Mouse (Mus musculus) heart, embryonic 12.5 days (tissue): ENCODE results near the gene Fam184a. TPM values are rescaled to one million over a fixed set of nuclear protein-coding genes. Genes with fewer than 3 reads are reported as not detected.

ENCODE experiments used
- ATAC-seq: fragments of 200-750 bp; cut with Nextera tagmentation; 2 replicates; pipeline ENCODE4 v1.8.0; 2017; ENCODE audit warnings: moderate TSS enrichment, moderate library complexity; ENCODE audit not compliant: insufficient number of reproducible peaks, low FRiP score
- H3K27ac ChIP-seq: fragments of 300-500 bp; sonication (generic); 2 replicates; pipeline ENCODE4 v1.5.1; 2016; ENCODE audit warnings: mild to moderate bottlenecking, moderate library complexity; ENCODE audit not compliant: poor library complexity, severe bottlenecking
- H3K27me3 ChIP-seq: fragments of 300-500 bp; sonication (generic); replicated peaks from 2 replicates; pipeline ENCODE4 v1.6.1; 2016; ENCODE audit warnings: mild to moderate bottlenecking, moderate library complexity
- H3K36me3 ChIP-seq: fragments of 300-500 bp; sonication (generic); 2 replicates; pipeline ENCODE4 v1.6.1; 2016; ENCODE audit warnings: mild to moderate bottlenecking, moderate library complexity
- H3K4me1 ChIP-seq: fragments of 300-500 bp; sonication (generic); replicated peaks from 2 replicates; pipeline ENCODE4 v1.6.1; 2016; ENCODE audit warnings: mild to moderate bottlenecking
- H3K4me2 ChIP-seq: fragments of 300-500 bp; sonication (generic); 2 replicates; pipeline ENCODE4 v1.6.1; 2016; ENCODE audit warnings: mild to moderate bottlenecking, moderate library complexity
- H3K4me3 ChIP-seq: fragments of 300-500 bp; sonication (generic); 2 replicates; pipeline ENCODE4 v1.5.1; 2016; ENCODE audit warnings: mild to moderate bottlenecking
- H3K9ac ChIP-seq: fragments of 300-500 bp; sonication (generic); 2 replicates; pipeline ENCODE4 v1.6.1; 2016; ENCODE audit warnings: mild to moderate bottlenecking, moderate library complexity
- H3K9me3 ChIP-seq: fragments of 300-500 bp; sonication (generic); replicated peaks from 2 replicates; pipeline ENCODE4 v1.6.1; 2016; ENCODE audit warnings: mild to moderate bottlenecking, moderate library complexity
- WGBS: fragments of 180-500 bp; shearing (Covaris S2); methylation state at CpG from one replicate; pipeline ENCODE4 v1.1.7; 2016; 5-methylcytosine and 5-hydroxymethylcytosine counted together
- polyA plus RNA-seq: library from polyadenylated mRNA; unstranded; fragments of >200 nt; fragmentation: Nextera tagmentation; extraction: Ambion mirVana; gene quantifications from 2 replicates; pipeline ENCODE4 v1.2.1, GENCODE M21; 2016

Gene Fam184a
- polyA plus RNA-seq, 1 experiment from 2014 or later: 4.3 TPM

- H3K4me2 ChIP-seq: no peak overlapping the region
- H3K36me3 ChIP-seq: no peaks in the 10 kb centered on the region
- H3K27ac ChIP-seq: no peak overlapping the region
- peaks cover 11% of the 10 kb centered on the region for H3K4me1 ChIP-seq
- peaks cover 12% of the 10 kb centered on the region; the same call in 1 of the 2 replicates for H3K27me3 ChIP-seq
- H3K4me3 ChIP-seq: no peak overlapping the region
- no peaks in the 10 kb centered on the region for H3K9me3 ChIP-seq
- 65% methylated on average over 6 of the region's 6 CpGs for WGBS
- H3K9ac ChIP-seq: no peak overlapping the region
- no peak for ATAC-seq
These were observed 4.9 kb downstream of the Fam184a start for GRCm38 (mm10) chr10:53746039-53746438.

- ATAC-seq: no peak
- Histone ChIP-seq H3K27ac (no peak overlapping the region), H3K4me3 (no peak overlapping the region), H3K4me2 (no peak overlapping the region), H3K9ac (no peak overlapping the region), H3K9me3 (no peaks in the 10 kb centered on the region), H3K27me3 (peaks cover 3% of the 10 kb centered on the region; the same call in 1 of the 2 replicates), H3K4me1 (peaks cover 11% of the 10 kb centered on the region), H3K36me3 (no peaks in the 10 kb centered on the region)
- WGBS: 79% methylated on average over 5 of the region's 5 CpGs
These were observed 8.0 kb downstream of the Fam184a start for GRCm38 (mm10) chr10:53742961-53743360.

- Histone ChIP-seq H3K4me3 (no peak overlapping the region), H3K4me1 (no peaks in the 10 kb centered on the region), H3K4me2 (no peak overlapping the region), H3K36me3 (no peaks in the 10 kb centered on the region), H3K27me3 (peaks cover 3% of the 10 kb centered on the region; the same call in 1 of the 2 replicates), H3K27ac (no peak overlapping the region), H3K9ac (no peak overlapping the region), H3K9me3 (no peaks in the 10 kb centered on the region; the same call in 1 of the 2 replicates)
- ATAC-seq: no peak
These were observed 10.9 kb downstream of the Fam184a start for GRCm38 (mm10) chr10:53740014-53740413.

- H3K9ac ChIP-seq: no peak overlapping the region
- WGBS: 83% methylated on average over 8 of the region's 8 CpGs
These were observed 12.1 kb downstream of the Fam184a start for GRCm38 (mm10) chr10:53738842-53739241.

DNA sequence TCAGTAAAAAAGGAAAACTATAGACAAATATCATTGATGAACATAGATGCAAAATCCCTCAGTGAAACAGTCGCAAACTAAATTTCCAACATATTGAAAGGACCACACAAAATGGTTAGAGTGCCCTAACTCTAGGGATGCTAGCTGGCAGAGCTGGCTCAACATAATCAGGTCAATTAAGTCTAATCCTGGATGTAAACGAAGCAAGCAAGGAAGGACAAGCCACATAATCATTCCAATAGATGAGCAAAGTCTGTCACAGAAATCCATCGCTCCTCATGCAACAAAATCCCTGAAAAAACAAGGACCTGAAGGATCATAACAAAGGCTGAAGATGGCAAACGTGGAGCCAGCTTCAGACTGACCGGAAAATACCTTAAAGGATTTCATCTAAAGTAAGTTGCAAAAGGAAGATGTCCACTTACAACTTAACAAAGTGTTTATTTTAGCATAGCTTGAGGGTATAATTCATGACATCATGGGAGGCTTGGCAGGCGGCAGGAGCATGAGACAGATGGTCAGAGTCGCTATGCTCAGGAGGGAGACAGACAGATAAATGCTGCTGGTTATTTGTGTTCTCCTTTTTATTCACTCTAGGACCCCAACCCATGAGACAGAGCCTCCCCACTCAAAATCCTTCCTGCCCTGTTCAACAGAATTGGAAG, 15.6 kb downstream of the Fam184a start:
- Histone ChIP-seq H3K4me2 (no peak overlapping the region), H3K9me3 (no peaks in the 10 kb centered on the region; the same call in 1 of the 2 replicates), H3K36me3 (no peaks in the 10 kb centered on the region), H3K27ac (no peak overlapping the region), H3K27me3 (no peaks in the 10 kb centered on the region), H3K4me3 (no peak overlapping the region), H3K4me1 (no peaks in the 10 kb centered on the region), H3K9ac (no peak overlapping the region)
- 67% methylated on average over 7 of the region's 7 CpGs for WGBS
- ATAC-seq: no peak

More at GRCm38 (mm10) chr10:53738842-53739241, 12.1 kb downstream of the Fam184a start:
- Histone ChIP-seq H3K36me3 (no peaks in the 10 kb centered on the region), H3K4me1 (no peaks in the 10 kb centered on the region), H3K27me3 (no peaks in the 10 kb centered on the region), H3K4me3 (no peak overlapping the region), H3K4me2 (no peak overlapping the region), H3K9me3 (no peaks in the 10 kb centered on the region; the same call in 1 of the 2 replicates), H3K27ac (no peak overlapping the region)
- ATAC-seq: no peak

DNA sequence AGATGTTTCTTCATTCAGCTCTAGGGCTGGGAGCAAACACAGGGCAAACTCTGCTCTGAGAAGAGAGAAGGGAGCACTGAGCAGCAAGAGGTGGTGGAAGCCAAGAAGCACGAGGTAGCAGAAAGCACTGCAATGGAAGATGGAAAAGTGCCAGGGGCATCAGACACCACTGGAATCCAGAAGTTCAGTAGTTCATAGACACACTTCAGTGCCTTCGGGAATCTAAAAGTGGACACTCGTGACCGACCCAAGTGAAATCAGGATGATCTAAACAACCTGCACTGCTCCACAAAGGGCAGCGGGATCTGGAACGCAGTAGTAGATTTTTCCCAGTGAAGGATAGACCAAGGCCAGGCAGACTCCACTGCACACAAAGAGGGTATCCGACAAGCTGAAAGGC, 18.6 kb downstream of the Fam184a start:
- H3K27ac ChIP-seq: no peak overlapping the region

DNA sequence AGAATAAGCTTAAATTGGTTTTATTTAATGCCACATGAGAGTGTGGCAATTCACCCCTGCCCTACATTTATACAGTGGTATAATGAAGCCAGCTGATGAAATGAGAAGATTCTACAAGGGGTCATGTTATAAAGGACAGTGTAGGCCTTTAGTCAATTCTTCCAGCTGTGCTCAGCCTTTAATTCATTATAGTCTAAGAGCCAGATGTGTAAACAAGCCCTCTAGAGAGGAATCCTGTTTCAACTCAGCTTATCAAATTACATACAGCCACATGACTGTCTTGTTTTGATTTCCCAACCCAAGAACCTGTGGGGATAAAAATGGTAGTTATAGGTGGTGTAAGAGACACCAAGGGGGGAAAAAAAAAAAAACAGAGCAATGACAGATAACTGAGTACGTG, 22.0 kb downstream of the Fam184a start:
- WGBS: 13% methylated on average over 1 of the region's 1 CpGs
- Histone ChIP-seq H3K4me3 (no peak overlapping the region), H3K4me2 (no peak overlapping the region), H3K9me3 (no peaks in the 10 kb centered on the region), H3K9ac (no peak overlapping the region), H3K27ac (no peak overlapping the region), H3K36me3 (no peaks in the 10 kb centered on the region), H3K27me3 (no peaks in the 10 kb centered on the region), H3K4me1 (peaks cover 5% of the 10 kb centered on the region)
- no peak for ATAC-seq

More for the DNA sequence above, 18.6 kb downstream of the Fam184a start:
- no peak overlapping the region for H3K4me2 ChIP-seq
- H3K9ac ChIP-seq: no peak overlapping the region
- 88% methylated on average over 7 of the region's 7 CpGs for WGBS
- H3K9me3 ChIP-seq: no peaks in the 10 kb centered on the region; the same call in 1 of the 2 replicates
- H3K27me3 ChIP-seq: no peaks in the 10 kb centered on the region
- H3K36me3 ChIP-seq: no peaks in the 10 kb centered on the region
- ATAC-seq: no peak
- no peak overlapping the region for H3K4me3 ChIP-seq
- H3K4me1 ChIP-seq: peaks cover 5% of the 10 kb centered on the region

DNA sequence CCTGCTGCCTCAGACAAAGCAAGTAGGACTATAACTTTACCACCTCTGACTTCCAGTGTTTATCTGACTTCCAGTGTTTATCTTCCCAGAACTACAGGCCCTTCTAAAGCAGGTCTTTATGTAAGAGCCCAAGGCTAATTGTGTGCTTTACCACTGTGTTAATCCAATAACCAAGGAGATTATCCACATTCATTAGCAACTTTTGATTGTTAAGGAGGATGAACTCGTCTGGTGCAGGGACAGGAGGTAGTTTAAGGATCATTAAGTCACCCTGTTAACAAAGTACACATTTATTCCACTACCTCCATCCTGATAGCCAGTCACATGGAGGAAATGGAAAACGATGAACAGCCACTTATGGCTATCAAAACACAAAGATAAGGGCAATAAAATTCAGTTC, 25.6 kb downstream of the Fam184a start:
- H3K9me3 ChIP-seq: no peaks in the 10 kb centered on the region
- 22% methylated on average over 2 of the region's 2 CpGs for WGBS
- no peaks in the 10 kb centered on the region for H3K27me3 ChIP-seq
- no peaks in the 10 kb centered on the region for H3K36me3 ChIP-seq
- H3K9ac ChIP-seq: no peak overlapping the region
- ATAC-seq: no peak
- no peak overlapping the region for H3K4me3 ChIP-seq
- no peak overlapping the region for H3K27ac ChIP-seq
- H3K4me2 ChIP-seq: no peak overlapping the region
- H3K4me1 ChIP-seq: peaks cover 5% of the 10 kb centered on the region

DNA sequence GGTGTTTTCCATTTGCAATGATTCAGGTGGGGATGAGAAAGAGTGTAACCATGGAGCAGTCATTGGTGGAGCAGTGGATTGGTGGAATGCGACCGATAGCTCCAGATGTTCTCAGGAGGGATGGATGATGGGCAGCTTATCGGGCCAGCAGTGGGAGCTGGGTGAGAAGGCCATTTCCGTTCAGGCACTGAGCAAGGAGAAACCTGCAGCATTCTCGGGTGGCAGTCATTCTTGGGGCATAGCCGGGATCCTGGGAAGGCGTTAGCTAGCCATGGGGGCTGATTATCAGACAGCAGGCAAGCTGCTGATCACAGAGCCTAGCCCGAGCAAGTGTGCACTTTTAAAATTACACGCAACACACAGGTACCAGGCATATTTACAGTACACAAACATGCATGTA, 46.4 kb downstream of the Fam184a start:
- H3K4me3 ChIP-seq: no peak overlapping the region
- WGBS: 83% methylated on average over 9 of the region's 9 CpGs
- ATAC-seq: no peak
- H3K4me2 ChIP-seq: no peak overlapping the region
- H3K9me3 ChIP-seq: peaks cover 3% of the 10 kb centered on the region; the same call in 1 of the 2 replicates
- no peak overlapping the region for H3K27ac ChIP-seq
- H3K9ac ChIP-seq: no peak overlapping the region
- no peaks in the 10 kb centered on the region for H3K36me3 ChIP-seq
- H3K4me1 ChIP-seq: no peaks in the 10 kb centered on the region
- H3K27me3 ChIP-seq: no peaks in the 10 kb centered on the region

GRCm38 (mm10) chr10:53698531-53698930, 52.4 kb downstream of the Fam184a start:
- no peak overlapping the region for H3K9ac ChIP-seq
- H3K9me3 ChIP-seq: no peaks in the 10 kb centered on the region
- 81% methylated on average over 10 of the region's 10 CpGs for WGBS
- no peak overlapping the region for H3K4me3 ChIP-seq
- H3K27me3 ChIP-seq: no peaks in the 10 kb centered on the region
- ATAC-seq: no peak
- H3K4me2 ChIP-seq: no peak overlapping the region
- H3K27ac ChIP-seq: no peak overlapping the region
- no peaks in the 10 kb centered on the region for H3K4me1 ChIP-seq
- H3K36me3 ChIP-seq: no peaks in the 10 kb centered on the region

DNA sequence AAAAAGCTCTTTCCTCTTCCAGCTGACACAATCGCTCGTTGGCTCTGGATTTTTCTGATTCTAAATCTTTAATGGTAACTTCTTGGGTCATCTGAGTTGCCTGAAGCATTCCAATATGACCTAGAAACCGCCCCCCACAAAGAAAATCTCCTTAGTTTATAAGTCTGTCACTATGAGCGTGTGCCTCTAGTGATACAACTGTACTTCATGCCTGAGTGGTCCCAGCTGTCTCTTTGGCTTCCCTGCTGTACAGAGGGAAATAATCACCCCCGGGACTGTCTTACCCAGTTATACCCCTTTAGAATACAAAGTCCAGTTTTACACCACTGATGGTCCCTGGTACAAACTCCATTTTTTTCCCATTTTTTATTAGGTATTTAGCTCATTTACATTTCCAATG, 56.2 kb downstream of the Fam184a start:
- no peak overlapping the region for H3K9ac ChIP-seq
- ATAC-seq: no peak
- H3K36me3 ChIP-seq: no peaks in the 10 kb centered on the region
- 74% methylated on average over 5 of the region's 5 CpGs for WGBS
- no peak overlapping the region for H3K27ac ChIP-seq
- H3K4me2 ChIP-seq: no peak overlapping the region
- H3K4me3 ChIP-seq: no peak overlapping the region
- H3K9me3 ChIP-seq: no peaks in the 10 kb centered on the region
- H3K27me3 ChIP-seq: no peaks in the 10 kb centered on the region
- peaks cover 3% of the 10 kb centered on the region for H3K4me1 ChIP-seq

- Histone ChIP-seq H3K36me3 (no peaks in the 10 kb centered on the region), H3K4me2 (no peak overlapping the region), H3K27ac (no peak overlapping the region), H3K4me3 (no peak overlapping the region), H3K27me3 (no peaks in the 10 kb centered on the region), H3K9me3 (no peaks in the 10 kb centered on the region), H3K9ac (no peak overlapping the region), H3K4me1 (peaks cover 10% of the 10 kb centered on the region)
- ATAC-seq: no peak
These were observed 59.7 kb downstream of the Fam184a start for GRCm38 (mm10) chr10:53691263-53691662.
